Mouse (Mus musculus) urinary bladder, postnatal 0 days (tissue): ENCODE measurements around the gene Olfr772. TPM values are rescaled to one million over a fixed set of nuclear protein-coding genes. Genes with fewer than 3 reads are reported as not detected.

Source experiments
- polyA plus RNA-seq: library from polyadenylated mRNA; unstranded; fragments of >200 nt; fragmentation: Nextera tagmentation; extraction: Ambion mirVana; gene quantifications from 2 replicates; pipeline ENCODE4 v1.2.1, GENCODE M21; 2015

Olfr772 gene
- polyA plus RNA-seq = not detected in 2 replicates

DNA sequence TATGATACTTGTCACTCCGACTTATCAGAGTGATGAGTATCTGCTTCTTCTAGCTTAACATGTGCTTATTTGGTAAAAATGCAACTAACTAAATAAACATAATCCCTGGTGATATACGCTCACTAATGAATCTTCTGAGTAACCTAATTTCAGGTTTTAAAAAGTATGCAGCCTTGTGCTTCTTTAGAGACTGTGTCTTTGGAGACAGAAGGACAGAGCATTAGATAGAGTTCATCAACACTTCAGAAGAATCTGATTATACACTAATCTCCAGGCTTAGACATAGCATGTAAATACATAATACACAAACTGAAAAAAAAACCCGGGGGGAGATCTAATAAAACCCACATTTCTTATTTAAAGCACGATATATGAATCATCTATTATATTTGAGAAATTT lies at the start of gene Olfr772:
Gene Olfr772 (minus strand): TSS at position 101 of the 400 bp plus-strand sequence.

GRCm38 (mm10) chr10:129187319-129187718 lies 9.6 kb upstream of the Olfr772 start, which contains the start of gene Olfr773:
TSS of gene Olfr773 (minus strand) at chr10:129187419.

DNA sequence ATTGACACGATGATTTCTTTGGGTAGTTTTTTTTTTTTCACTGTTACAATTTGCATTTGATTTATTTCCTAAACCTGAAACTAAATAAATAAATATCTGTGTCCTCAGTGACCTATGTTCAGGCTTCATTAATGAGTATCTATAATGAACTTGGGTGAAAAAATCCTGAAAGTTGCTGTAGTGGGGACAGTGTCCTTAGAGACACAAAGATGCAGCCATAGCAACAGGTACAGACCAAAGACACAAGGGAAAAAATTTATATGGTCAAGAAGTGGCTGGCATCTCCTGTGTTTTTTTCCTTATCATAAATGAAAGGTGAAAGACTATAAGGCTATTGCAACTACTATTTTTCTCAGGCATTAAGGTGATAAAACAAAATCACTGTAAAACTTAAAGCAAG lies 13.1 kb downstream of the Olfr772 start, which contains the start of gene Olfr771:
Gene Olfr771 (minus strand): TSS at position 101 of the 400 bp plus-strand sequence.

DNA sequence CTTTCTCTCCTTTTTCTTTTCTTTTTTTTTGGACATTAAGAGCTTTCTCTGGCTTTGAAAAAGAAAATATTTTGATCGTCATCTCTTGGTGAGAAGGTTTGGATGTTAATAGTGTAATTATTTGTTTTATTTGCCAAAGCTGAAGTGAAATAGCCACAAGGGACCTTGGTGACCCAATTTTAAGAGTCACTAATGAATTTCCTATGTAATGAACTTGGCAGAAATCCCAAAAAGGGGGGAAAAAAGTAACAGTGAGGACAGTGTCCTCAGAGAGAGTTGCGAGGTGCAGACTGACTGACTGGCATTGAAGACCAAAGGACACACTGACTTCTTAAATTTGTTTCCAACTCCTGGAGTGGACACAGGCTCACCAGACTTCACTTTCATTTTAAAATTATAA lies 38.8 kb downstream of the Olfr772 start, which contains the start of gene Olfr770:
Gene Olfr770 (minus strand): TSS at position 101 of the 400 bp plus-strand sequence.

Other genes with a start within 250 kb of the Olfr772 start
- gene Itga7, start 244.1 kb downstream of the Olfr772 start, polyA plus RNA-seq = 28.2 and 36.5 TPM in 2 replicates
- gene Mettl7b, start 216.9 kb downstream of the Olfr772 start, polyA plus RNA-seq = 0.34 and 0.73 TPM in 2 replicates
- gene Olfr9, start 188.5 kb downstream of the Olfr772 start, polyA plus RNA-seq = not detected in 2 replicates
- gene Olfr763, start 167.1 kb downstream of the Olfr772 start, polyA plus RNA-seq = not detected in 2 replicates
- gene Olfr764-ps1, start 138.0 kb downstream of the Olfr772 start, polyA plus RNA-seq = not detected in 2 replicates
- not detected in 2 replicates for gene Olfr765, start 127.9 kb downstream of the Olfr772 start, polyA plus RNA-seq
- not detected in 2 replicates for gene Olfr766-ps1, start 108.9 kb downstream of the Olfr772 start, polyA plus RNA-seq
- gene Olfr767, start 95.0 kb downstream of the Olfr772 start, polyA plus RNA-seq = not detected in 2 replicates
- not detected in 2 replicates for gene Olfr768, start 78.5 kb downstream of the Olfr772 start, polyA plus RNA-seq
- gene Olfr769, start 60.1 kb downstream of the Olfr772 start, polyA plus RNA-seq = not detected in 2 replicates
- gene Olfr770, start 38.9 kb downstream of the Olfr772 start, polyA plus RNA-seq = not detected in 2 replicates
- gene Olfr771, start 13.2 kb downstream of the Olfr772 start, polyA plus RNA-seq = not detected in 2 replicates
- not detected in 2 replicates for gene Olfr773, start 9.5 kb upstream of the Olfr772 start, polyA plus RNA-seq
- gene Olfr774, start 58.3 kb upstream of the Olfr772 start, polyA plus RNA-seq = not detected in 2 replicates
- not detected in 2 replicates for gene Olfr775, start 70.5 kb upstream of the Olfr772 start, polyA plus RNA-seq
- not detected in 2 replicates for gene Olfr776, start 81.2 kb upstream of the Olfr772 start, polyA plus RNA-seq
- not detected in 2 replicates for gene Olfr777, start 93.6 kb upstream of the Olfr772 start, polyA plus RNA-seq
- not detected in 2 replicates for gene Olfr780, start 140.2 kb upstream of the Olfr772 start, polyA plus RNA-seq
- gene Olfr781, start 150.9 kb upstream of the Olfr772 start, polyA plus RNA-seq = not detected in 2 replicates
- not detected in 2 replicates for gene Olfr782, start 170.9 kb upstream of the Olfr772 start, polyA plus RNA-seq
- gene Olfr784, start 206.2 kb upstream of the Olfr772 start, polyA plus RNA-seq = not detected in 2 replicates
- gene Olfr785, start 227.5 kb upstream of the Olfr772 start, polyA plus RNA-seq = not detected in 2 replicates
- not detected in 2 replicates for gene Olfr786, start 249.4 kb upstream of the Olfr772 start, polyA plus RNA-seq